Mouse (Mus musculus): ENCODE measurements around the gene Prokr1. TPM values are rescaled to one million over a fixed set of nuclear protein-coding genes. Genes with fewer than 3 reads are reported as not detected.

The Prokr1 gene
- polyA plus RNA-seq, 2 experiments, result 2.9 to 4.9 TPM

DNA sequence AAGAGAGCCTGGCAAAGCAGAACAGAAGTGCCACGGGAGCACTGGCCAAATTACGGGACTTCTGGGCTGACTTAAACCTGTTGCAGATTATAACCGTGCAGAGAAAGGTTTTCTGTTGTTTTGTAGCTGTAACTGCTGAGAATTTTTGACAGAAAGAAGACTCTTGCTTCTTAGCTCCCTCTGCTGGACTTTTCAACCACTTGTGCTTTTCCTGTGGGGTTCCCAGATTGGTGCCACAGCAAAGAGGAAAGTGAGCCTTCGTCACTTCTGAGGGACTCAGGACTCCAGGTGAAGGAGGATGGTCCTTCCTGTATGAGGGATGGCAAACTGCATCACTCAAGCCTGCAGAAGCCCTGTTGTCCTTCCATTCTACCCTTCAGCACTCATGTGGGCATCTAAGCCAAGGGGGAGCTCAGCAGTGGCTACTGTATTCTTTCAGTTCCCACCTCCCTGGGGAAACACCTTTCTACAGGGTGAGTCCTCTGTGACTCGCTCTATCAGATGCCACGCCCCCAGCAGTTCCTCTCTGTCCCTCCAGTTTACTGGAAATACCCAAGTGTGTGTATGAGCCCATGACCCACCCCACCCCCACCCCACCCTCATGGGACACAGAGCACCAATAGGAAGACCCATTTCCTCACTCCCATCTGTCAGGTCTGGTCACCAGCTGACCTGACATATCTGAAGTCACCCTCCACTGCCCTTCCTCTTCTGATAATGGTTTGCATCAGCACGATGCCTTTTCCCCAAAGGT lies 38.3 kb downstream of the Prokr1 start:
- H3K4me1 ChIP-seq (replicated peaks; ENCODE audit: control insufficient read depth in 2 of 2, insufficient read depth in 2 of 2, low read length in 1 of 2), result 0 out of 4 replicates have a peak, but pooled peaks cover 0 to 2% of the 10 kb centered on the region in 2 experiments
- no peaks in the 10 kb centered on the region for H3K36me3 ChIP-seq (replicated peaks; ENCODE audit: control insufficient read depth, insufficient read depth, low read depth)
- no peaks in the 10 kb centered on the region for H3K9me3 ChIP-seq (ENCODE audit: control insufficient read depth, low read length)
- H3K4me2 ChIP-seq (ENCODE audit: low read depth), result no peak overlapping the region
- TF ChIP-seq CTCF (IDR thresholded peaks at IDR 0.05; ENCODE audit: low read depth) (peak; percentile 57), EP300 (IDR thresholded peaks at IDR 0.05; ENCODE audit: low read depth) (no peak)
- WGBS (ENCODE audit: insufficient replicate concordance), result 23% methylated on average over 7 of the region's 7 CpGs
- no peak overlapping the region for H3K4me3 ChIP-seq (ENCODE audit: insufficient read depth in 1 of 2, low read depth in 2 of 2, low read length in 2 of 2)
- ATAC-seq (ENCODE audit: insufficient read depth) (no peak), DNase-seq (ENCODE audit: low read depth in 3 of 3, low spot score in 3 of 3) (no peak)
- no peaks in the 10 kb centered on the region for H3K27me3 ChIP-seq (ENCODE audit: control insufficient read depth, insufficient read depth, low read length)
- H3K27ac ChIP-seq, result no peak overlapping the region
- H3K9ac ChIP-seq (replicated peaks), result no peak overlapping the region

- whole genome bisulfite sequencing (ENCODE audit: insufficient replicate concordance), result 66% methylated on average over 7 of the region's 7 CpGs
- DNase-seq (ENCODE audit: low read depth in 3 of 3, low spot score in 3 of 3) (no peak), ATAC-seq (ENCODE audit: insufficient read depth) (no peak)
- peaks cover under 1 to 2% of the 10 kb centered on the region in 2 experiments; a peak in 2 of 4 replicates for H3K4me1 ChIP-seq (replicated peaks; ENCODE audit: control insufficient read depth in 2 of 2, insufficient read depth in 2 of 2, low read length in 1 of 2)
- TF ChIP-seq EP300 (IDR thresholded peaks at IDR 0.05; ENCODE audit: low read depth) (no peak), CTCF (IDR thresholded peaks at IDR 0.05; ENCODE audit: low read depth) (no peak)
- no peak overlapping the region for H3K27ac ChIP-seq
- no peaks in the 10 kb centered on the region for H3K9me3 ChIP-seq (ENCODE audit: control insufficient read depth, low read length)
- H3K36me3 ChIP-seq (replicated peaks; ENCODE audit: control insufficient read depth, insufficient read depth, low read depth), result no peaks in the 10 kb centered on the region
- H3K9ac ChIP-seq (replicated peaks), result no peak overlapping the region
- no peaks in the 10 kb centered on the region; the same call in none of the 2 replicates for H3K27me3 ChIP-seq (ENCODE audit: control insufficient read depth, insufficient read depth, low read length)
- H3K4me2 ChIP-seq (ENCODE audit: low read depth), result no peak overlapping the region
- H3K4me3 ChIP-seq (ENCODE audit: insufficient read depth in 1 of 2, low read depth in 2 of 2, low read length in 2 of 2), result no peak overlapping the region
Observed at GRCm38 (mm10) chr6:87547836-87548235, 42.7 kb downstream of the Prokr1 start.

DNA sequence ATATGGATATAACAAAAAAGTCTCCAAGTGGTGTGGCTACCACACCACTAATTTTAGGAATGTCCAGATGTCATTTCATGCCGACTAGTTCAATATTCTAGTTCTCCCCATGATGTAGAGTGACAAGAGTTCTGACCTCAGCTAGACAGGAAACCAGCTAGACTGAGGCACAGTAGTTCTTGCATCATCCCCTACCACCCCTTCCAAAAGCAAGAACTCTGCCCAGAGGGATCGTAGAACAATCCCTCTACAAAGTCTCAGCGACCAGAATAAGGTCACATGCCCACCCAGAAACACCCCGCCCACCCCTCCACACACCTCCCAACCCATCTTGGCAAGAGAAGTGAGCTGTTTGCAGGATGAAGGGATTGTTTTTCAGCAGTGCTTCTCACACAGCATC lies 43.1 kb downstream of the Prokr1 start:
- Histone ChIP-seq H3K4me2 (ENCODE audit: low read depth) (no peak overlapping the region), H3K4me1 (replicated peaks; ENCODE audit: control insufficient read depth in 2 of 2, insufficient read depth in 2 of 2, low read length in 1 of 2) (peaks cover 3 to 6% of the 10 kb centered on the region in 2 experiments; a peak in 3 of 4 replicates), H3K27me3 (ENCODE audit: control insufficient read depth, insufficient read depth, low read length) (no peaks in the 10 kb centered on the region; the same call in none of the 2 replicates), H3K9ac (replicated peaks) (no peak overlapping the region), H3K4me3 (ENCODE audit: insufficient read depth in 1 of 2, low read depth in 2 of 2, low read length in 2 of 2) (no peak overlapping the region), H3K9me3 (ENCODE audit: control insufficient read depth, low read length) (no peaks in the 10 kb centered on the region), H3K27ac (no peak overlapping the region), H3K36me3 (replicated peaks; ENCODE audit: control insufficient read depth, insufficient read depth, low read depth) (no peaks in the 10 kb centered on the region)
- DNase-seq (ENCODE audit: low read depth in 3 of 3, low spot score in 3 of 3) (no peak), ATAC-seq (ENCODE audit: insufficient read depth) (no peak)
- 32% methylated on average over 4 of the region's 4 CpGs for WGBS (ENCODE audit: insufficient replicate concordance)
- TF ChIP-seq CTCF (IDR thresholded peaks at IDR 0.05; ENCODE audit: low read depth) (no peak), EP300 (IDR thresholded peaks at IDR 0.05; ENCODE audit: low read depth) (no peak)

DNA sequence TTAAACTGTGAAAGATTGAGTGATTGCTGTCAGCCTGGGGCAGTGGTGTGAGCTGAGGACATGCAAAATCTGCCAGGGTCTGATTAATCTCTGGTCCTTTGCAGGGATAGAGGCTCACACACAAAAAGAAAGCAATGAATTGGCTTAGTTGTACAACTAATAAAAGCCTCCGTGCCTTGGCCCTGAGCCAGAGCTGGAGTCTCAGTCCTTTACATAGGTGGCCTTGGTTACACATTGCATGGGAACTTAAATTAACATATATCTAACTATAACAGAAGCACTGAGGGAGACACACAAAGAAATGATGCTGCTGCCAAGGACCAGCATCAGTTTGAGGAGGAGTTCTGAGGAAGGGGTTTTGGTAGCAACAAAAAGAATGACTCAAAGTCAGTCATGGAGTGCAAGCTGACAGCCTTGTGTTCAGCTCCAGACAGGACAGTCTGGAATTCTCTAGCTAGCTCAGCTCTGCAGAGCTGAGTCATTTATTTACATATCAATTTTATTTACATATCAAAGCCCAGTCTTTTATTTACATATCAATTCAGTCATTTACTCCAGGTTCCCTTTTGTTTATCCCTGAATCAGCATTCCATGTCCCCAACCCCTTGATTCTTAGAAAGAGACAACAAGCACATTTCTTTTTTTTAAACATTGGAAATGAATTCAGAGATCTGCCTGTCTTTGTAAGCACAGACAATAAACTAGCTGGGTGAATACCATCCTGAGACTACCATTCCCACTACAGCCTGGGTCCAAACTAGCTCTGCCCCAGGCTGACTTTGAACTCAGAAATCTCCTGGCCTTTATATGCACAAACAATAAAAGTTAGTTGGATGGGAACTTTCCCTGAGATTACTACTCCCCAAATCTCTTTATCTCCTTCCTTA lies 45.0 kb downstream of the Prokr1 start:
- ATAC-seq (ENCODE audit: insufficient read depth), result no peak
- Histone ChIP-seq H3K4me2 (ENCODE audit: low read depth) (no peak overlapping the region), H3K27ac (no peak overlapping the region), H3K27me3 (ENCODE audit: control insufficient read depth, insufficient read depth, low read length) (no peaks in the 10 kb centered on the region; the same call in none of the 2 replicates), H3K36me3 (replicated peaks; ENCODE audit: control insufficient read depth, insufficient read depth, low read depth) (no peaks in the 10 kb centered on the region), H3K4me3 (ENCODE audit: insufficient read depth in 1 of 2, low read depth in 2 of 2, low read length in 2 of 2) (no peak overlapping the region), H3K9me3 (ENCODE audit: control insufficient read depth, low read length) (no peaks in the 10 kb centered on the region), H3K9ac (replicated peaks) (no peak overlapping the region), H3K4me1 (replicated peaks; ENCODE audit: control insufficient read depth in 2 of 2, insufficient read depth in 2 of 2, low read length in 1 of 2) (peaks cover 14 to 17% of the 10 kb centered on the region in 2 experiments)
- 56% methylated on average over 1 of the region's 1 CpGs for WGBS (ENCODE audit: insufficient replicate concordance)
- TF ChIP-seq EP300 (IDR thresholded peaks at IDR 0.05; ENCODE audit: low read depth), result no peak
- TF ChIP-seq CTCF (IDR thresholded peaks at IDR 0.05; ENCODE audit: low read depth), result no peak
- no peak for DNase-seq (ENCODE audit: low read depth in 3 of 3, low spot score in 3 of 3)

DNA sequence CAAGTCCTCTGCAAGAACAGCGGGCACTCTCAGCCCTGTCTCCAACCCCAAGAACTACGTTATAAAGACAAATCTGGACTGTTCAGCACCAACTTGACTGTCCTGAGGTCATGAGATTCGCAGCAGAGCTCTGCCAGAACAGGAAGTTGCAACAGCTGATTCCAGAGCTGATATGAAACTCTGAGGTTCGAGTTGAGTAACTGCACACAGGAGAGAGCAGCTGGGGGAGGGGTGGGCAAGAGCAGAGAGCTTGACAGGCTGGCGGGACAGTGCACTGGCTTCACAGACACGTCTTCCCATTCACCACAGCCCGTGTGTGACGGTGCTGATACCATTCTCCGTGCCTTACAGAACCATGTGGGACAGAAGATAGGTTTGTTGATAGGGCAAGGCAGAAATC lies 48.5 kb downstream of the Prokr1 start:
- 2% methylated on average over 9 of the region's 9 CpGs for WGBS (ENCODE audit: insufficient replicate concordance)
- TF ChIP-seq CTCF (IDR thresholded peaks at IDR 0.05; ENCODE audit: low read depth) (no peak), EP300 (IDR thresholded peaks at IDR 0.05; ENCODE audit: low read depth) (peak; percentile 80)
- DNase-seq (ENCODE audit: low read depth in 3 of 3, low spot score in 3 of 3) (peak; percentile 59 to 64 (median 64)), ATAC-seq (ENCODE audit: insufficient read depth) (peak; percentile 89)
- peaks cover 14 to 20% of the 10 kb centered on the region in 2 experiments for H3K4me1 ChIP-seq (replicated peaks; ENCODE audit: control insufficient read depth in 2 of 2, insufficient read depth in 2 of 2, low read length in 1 of 2)
- no peak overlapping the region for H3K27ac ChIP-seq
- H3K4me2 ChIP-seq (ENCODE audit: low read depth), result peak overlapping the region; percentile 25
- no peaks in the 10 kb centered on the region for H3K9me3 ChIP-seq (ENCODE audit: control insufficient read depth, low read length)
- H3K27me3 ChIP-seq (ENCODE audit: control insufficient read depth, insufficient read depth, low read length), result peaks cover 9% of the 10 kb centered on the region
- no peak overlapping the region for H3K9ac ChIP-seq (replicated peaks)
- H3K36me3 ChIP-seq (replicated peaks; ENCODE audit: control insufficient read depth, insufficient read depth, low read depth), result no peaks in the 10 kb centered on the region
- no peak overlapping the region for H3K4me3 ChIP-seq (ENCODE audit: insufficient read depth in 1 of 2, low read depth in 2 of 2, low read length in 2 of 2)

Measured in liver, embryonic 14.5 days (tissue).